Mouse (Mus musculus) kidney, embryonic 14.5 days (tissue): Measurements from ENCODE around the gene Pdxdc1. TPM values are rescaled to one million over a fixed set of nuclear protein-coding genes. Genes with fewer than 3 reads are reported as not detected.
"Not testable (repeated sequence)": the region's sequence is repeated elsewhere in the genome, so short reads cannot be mapped to it uniquely, and the experiment has no call there.

ENCODE experiments used
- ATAC-seq: fragments of 200-750 bp; cut with Nextera tagmentation; 2 replicates; pipeline ENCODE4 v1.8.0; 2017; ENCODE audit warnings: moderate number of reproducible peaks, mild to moderate bottlenecking, moderate TSS enrichment, moderate library complexity; ENCODE audit not compliant: low FRiP score, low TSS enrichment
- H3K27ac ChIP-seq: fragments of 300-500 bp; sonication (generic); 2 replicates; pipeline ENCODE4 v1.5.1; 2014; ENCODE audit warnings: low read depth, mild to moderate bottlenecking, low read length, moderate library complexity, mixed read lengths
- H3K27me3 ChIP-seq: fragments of 300-500 bp; sonication (generic); 2 replicates; pipeline ENCODE4 v1.6.1; 2014; ENCODE audit warnings: mild to moderate bottlenecking, low read length; ENCODE audit not compliant: control insufficient read depth, insufficient read depth
- H3K36me3 ChIP-seq: fragments of 300-500 bp; sonication (generic); 2 replicates; pipeline ENCODE4 v1.6.1; 2014; ENCODE audit warnings: low read length, mixed read lengths; ENCODE audit not compliant: control insufficient read depth, insufficient read depth
- H3K4me1 ChIP-seq: fragments of 300-500 bp; sonication (generic); 2 replicates; pipeline ENCODE4 v1.6.1; 2014; ENCODE audit warnings: low read length, mixed read lengths; ENCODE audit not compliant: control insufficient read depth, insufficient read depth
- H3K4me2 ChIP-seq: fragments of 300-500 bp; sonication (generic); replicated peaks from 2 replicates; pipeline ENCODE4 v1.6.1; 2014; ENCODE audit warnings: low read depth, mild to moderate bottlenecking, low read length
- H3K4me3 ChIP-seq: fragments of 300-500 bp; sonication (generic); 2 replicates; pipeline ENCODE4 v1.5.1; 2014; ENCODE audit warnings: mild to moderate bottlenecking, low read length
- H3K9ac ChIP-seq: fragments of 300-500 bp; sonication (generic); 2 replicates; pipeline ENCODE4 v1.6.1; 2014; ENCODE audit warnings: low read depth, mild to moderate bottlenecking, low read length, moderate library complexity
- H3K9me3 ChIP-seq: fragments of 300-500 bp; sonication (generic); 2 replicates; pipeline ENCODE4 v1.6.1; 2016; ENCODE audit warnings: low read length; ENCODE audit not compliant: control insufficient read depth
- WGBS: fragments of 180-500 bp; shearing (Covaris S2); extraction: QIAGEN DNeasy Blood & Tissue Kit; methylation state at CpG from one replicate; pipeline ENCODE4 v1.1.7; 2014; 5-methylcytosine and 5-hydroxymethylcytosine counted together
- polyA plus RNA-seq: library from polyadenylated mRNA; unstranded; fragments of >200 nt; fragmentation: Nextera tagmentation; extraction: Ambion mirVana; gene quantifications from 2 replicates; pipeline ENCODE4 v1.2.1, GENCODE M21; 2014

Pdxdc1 gene
- polyA plus RNA-seq, 1 experiment from 2014 or later, result 87.5 TPM

DNA sequence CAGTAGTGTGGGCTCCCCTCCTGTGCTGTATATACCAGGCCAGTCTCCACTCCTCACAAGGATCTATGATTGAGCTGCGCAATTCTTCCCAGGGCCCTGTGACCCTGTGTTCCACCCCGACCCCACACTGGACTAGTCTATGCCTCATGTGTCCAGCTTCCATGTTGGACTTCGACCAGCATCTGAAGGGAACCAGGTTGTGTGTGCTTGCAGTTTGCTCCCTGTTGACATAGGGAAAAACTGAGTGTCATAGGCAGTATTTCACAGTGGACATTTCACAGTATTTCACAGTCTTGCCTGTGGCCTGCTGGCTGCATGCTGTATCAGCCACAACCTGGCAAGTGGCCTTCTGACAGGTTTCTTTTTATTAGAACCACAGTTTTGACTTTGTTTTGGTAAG, 89.7 kb downstream of the Pdxdc1 start:
- Histone ChIP-seq H3K36me3 (peaks cover 72% of the 10 kb centered on the region), H3K27me3 (no peaks in the 10 kb centered on the region), H3K9me3 (no peaks in the 10 kb centered on the region), H3K4me1 (no peaks in the 10 kb centered on the region), H3K9ac (no peak overlapping the region), H3K27ac (no peak overlapping the region), H3K4me3 (no peak overlapping the region), H3K4me2 (no peak overlapping the region)
- WGBS, result 93% methylated on average over 3 of the region's 3 CpGs
- ATAC-seq, result no peak

DNA sequence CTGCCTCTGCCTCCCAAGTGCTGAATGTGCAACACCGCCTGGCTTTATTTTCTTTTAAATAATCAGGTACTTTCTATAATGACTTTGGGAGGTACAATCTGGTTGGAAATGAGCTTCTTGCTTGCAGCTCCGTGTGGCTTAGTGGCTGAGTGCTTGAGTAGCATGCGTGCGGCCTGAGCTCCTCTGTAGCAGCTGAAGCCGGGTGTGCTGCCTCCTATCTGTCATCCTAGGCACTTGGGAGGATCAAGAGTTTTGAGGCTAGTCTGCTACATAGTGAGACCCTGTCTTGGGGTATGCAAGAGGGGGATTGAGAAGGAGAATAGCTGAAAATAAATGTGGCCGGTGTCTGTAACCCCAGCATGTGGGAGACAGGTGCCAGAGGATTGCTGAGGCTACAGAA, 90.8 kb downstream of the Pdxdc1 start:
- H3K36me3 ChIP-seq, result peaks cover 81% of the 10 kb centered on the region
- WGBS, result 92% methylated on average over 6 of the region's 6 CpGs
- no peak overlapping the region for H3K4me2 ChIP-seq
- no peak overlapping the region for H3K9ac ChIP-seq
- no peaks in the 10 kb centered on the region for H3K4me1 ChIP-seq
- ATAC-seq, result no peak
- no peak overlapping the region for H3K4me3 ChIP-seq
- H3K9me3 ChIP-seq, result no peaks in the 10 kb centered on the region
- H3K27me3 ChIP-seq, result no peaks in the 10 kb centered on the region
- H3K27ac ChIP-seq, result no peak overlapping the region

DNA sequence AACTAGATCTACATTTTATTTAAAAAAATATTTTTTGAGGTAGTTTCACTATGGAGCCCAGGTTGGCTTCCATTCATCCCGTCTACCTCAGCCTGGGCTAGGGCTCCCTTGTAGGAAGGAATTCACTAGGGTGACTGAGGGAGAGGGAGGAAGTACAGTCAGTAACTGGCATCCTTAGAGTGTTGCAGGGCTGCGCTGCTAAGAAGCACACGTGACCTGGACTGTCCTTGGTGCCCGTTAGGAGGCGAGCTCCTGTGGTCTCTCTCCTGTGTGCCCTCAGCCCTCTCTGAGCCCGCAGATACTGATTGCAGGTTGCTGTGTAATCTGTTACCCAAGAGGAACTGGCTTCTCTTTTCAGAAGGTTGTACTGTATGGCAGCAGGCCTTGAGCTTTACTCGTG, 94.5 kb downstream of the Pdxdc1 start:
- no peak overlapping the region for H3K4me3 ChIP-seq
- H3K27me3 ChIP-seq, result no peaks in the 10 kb centered on the region
- H3K36me3 ChIP-seq, result peaks cover 95% of the 10 kb centered on the region
- 96% methylated on average over 7 of the region's 7 CpGs for WGBS
- no peak overlapping the region for H3K27ac ChIP-seq
- H3K4me1 ChIP-seq, result no peaks in the 10 kb centered on the region
- H3K4me2 ChIP-seq, result no peak overlapping the region
- no peak for ATAC-seq
- H3K9ac ChIP-seq, result no peak overlapping the region; the same call in 1 of the 2 replicates
- H3K9me3 ChIP-seq, result no peaks in the 10 kb centered on the region

DNA sequence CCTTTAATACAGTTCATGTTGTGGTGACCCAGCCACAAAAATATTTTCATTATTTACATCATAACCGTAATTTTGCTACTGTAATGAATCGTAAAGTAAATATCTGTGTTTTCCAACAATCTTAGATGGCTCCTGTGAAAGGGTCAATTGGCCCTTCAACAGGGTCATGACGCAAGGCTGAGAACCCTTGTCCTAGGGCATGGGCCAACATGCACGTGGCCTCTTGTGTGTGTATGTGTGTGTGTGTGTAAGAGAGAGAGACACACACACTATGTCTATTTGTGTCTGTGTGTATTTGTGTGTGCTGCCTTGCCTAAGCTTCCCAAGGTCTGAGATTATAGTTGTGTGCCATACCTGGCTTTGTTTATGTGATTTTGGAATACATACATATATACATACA, 95.3 kb downstream of the Pdxdc1 start:
- Histone ChIP-seq H3K4me3 (no peak overlapping the region), H3K36me3 (peaks cover 92% of the 10 kb centered on the region), H3K4me2 (no peak overlapping the region), H3K9me3 (no peaks in the 10 kb centered on the region), H3K4me1 (no peaks in the 10 kb centered on the region), H3K27me3 (no peaks in the 10 kb centered on the region), H3K27ac (no peak overlapping the region), H3K9ac (no peak overlapping the region)
- ATAC-seq, result no peak
- 93% methylated on average over 4 of the region's 4 CpGs for WGBS

DNA sequence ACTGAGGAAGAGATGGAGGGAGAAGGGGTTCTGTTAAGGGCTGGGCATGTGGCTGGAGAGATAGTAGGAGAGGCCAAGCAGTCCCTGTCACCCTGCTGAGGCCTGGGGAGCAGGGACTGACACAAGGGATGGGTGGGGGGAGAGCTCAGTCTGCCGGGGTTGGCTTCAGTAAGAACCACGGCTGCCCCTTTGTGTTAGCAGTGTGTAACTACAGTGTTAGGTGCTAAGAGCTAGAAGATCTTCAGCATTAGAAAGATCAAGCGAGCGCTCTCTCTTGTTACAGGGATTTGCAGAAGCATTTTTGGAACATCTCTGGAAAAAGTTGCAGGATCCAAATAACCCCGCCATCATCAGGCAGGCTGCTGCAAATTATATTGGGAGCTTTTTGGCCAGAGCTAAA, 98.3 kb downstream of the Pdxdc1 start:
- Histone ChIP-seq H3K9ac (no peak overlapping the region), H3K4me3 (no peak overlapping the region), H3K36me3 (peaks cover 89% of the 10 kb centered on the region), H3K4me2 (no peak overlapping the region), H3K9me3 (no peaks in the 10 kb centered on the region), H3K27ac (no peak overlapping the region), H3K4me1 (no peaks in the 10 kb centered on the region), H3K27me3 (no peaks in the 10 kb centered on the region)
- 82% methylated on average over 5 of the region's 5 CpGs for WGBS
- ATAC-seq, result no peak

DNA sequence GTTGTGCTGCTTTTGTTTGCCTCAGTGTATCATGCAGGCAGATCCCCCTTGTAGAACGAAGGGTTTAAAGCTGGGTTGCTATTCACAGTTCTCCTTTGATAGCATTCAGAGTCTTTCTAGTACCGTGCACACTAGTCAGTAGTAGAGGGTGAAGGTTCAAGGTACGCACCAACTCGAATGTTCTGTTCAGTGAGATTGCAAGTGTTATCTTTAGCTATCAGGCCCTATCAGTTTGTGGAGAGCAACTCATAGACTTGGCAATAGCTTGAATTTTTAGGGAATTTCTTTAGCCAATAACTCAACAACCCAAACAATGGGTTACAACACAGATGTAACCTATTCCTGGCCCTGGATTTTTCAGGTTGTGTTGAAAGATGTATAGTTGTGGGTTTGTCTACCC, 101.7 kb downstream of the Pdxdc1 start:
- no peak overlapping the region for H3K4me2 ChIP-seq
- H3K36me3 ChIP-seq, result peaks cover 87% of the 10 kb centered on the region
- no peak overlapping the region for H3K9ac ChIP-seq
- H3K9me3 ChIP-seq, result no peaks in the 10 kb centered on the region
- H3K4me3 ChIP-seq, result no peak overlapping the region
- H3K4me1 ChIP-seq, result no peaks in the 10 kb centered on the region
- no peaks in the 10 kb centered on the region for H3K27me3 ChIP-seq
- 95% methylated on average over 4 of the region's 4 CpGs for WGBS
- no peak overlapping the region for H3K27ac ChIP-seq
- no peak for ATAC-seq

DNA sequence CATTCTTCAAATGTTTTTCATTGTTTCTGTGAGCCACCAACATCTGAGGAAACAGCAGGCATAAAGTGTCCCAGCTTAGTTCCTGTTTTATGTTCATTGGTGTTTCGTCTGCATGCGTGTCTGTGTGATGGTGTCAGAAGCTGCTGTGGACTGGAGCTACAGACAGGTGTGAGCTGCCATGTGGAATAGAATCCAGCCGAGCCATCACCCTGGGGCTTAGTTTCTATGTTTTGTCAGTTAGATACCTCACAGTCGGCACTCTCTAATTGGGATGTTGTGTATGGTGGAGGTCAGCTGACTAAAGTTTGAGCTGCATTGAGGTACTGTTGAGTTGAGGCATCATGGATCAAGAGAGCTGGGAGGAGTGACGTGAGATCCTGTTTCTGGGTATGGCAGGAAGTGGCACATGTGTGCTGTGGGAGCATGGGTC, 106.2 kb downstream of the Pdxdc1 start:
- no peaks in the 10 kb centered on the region for H3K9me3 ChIP-seq
- no peak overlapping the region for H3K4me2 ChIP-seq
- ATAC-seq, result no peak
- WGBS, result 89% methylated on average over 5 of the region's 5 CpGs
- no peaks in the 10 kb centered on the region for H3K4me1 ChIP-seq
- H3K9ac ChIP-seq, result no peak overlapping the region
- H3K36me3 ChIP-seq, result peaks cover 90% of the 10 kb centered on the region
- no peaks in the 10 kb centered on the region for H3K27me3 ChIP-seq
- H3K4me3 ChIP-seq, result no peak overlapping the region
- H3K27ac ChIP-seq, result no peak overlapping the region

DNA sequence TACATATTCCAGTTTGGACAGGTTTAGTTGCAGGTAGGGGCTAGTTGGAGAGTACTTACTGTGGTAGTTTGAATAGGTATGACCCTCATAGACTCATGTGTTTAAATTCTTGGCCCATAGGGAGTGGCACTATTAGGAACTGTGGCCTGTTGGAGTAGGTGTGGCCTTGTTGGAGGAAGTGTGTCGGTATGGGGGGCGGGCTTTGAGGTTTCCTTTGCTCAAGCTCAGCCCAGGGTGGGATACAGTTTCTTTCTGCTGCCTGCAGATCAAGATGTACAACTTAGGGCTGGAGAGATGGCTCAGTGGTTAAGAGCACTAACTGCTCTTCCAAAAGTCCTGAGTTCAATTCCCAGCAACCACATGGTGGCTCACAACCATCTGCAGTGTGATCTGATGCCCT, 109.5 kb downstream of the Pdxdc1 start:
- WGBS, result 82% methylated on average over 2 of the region's 2 CpGs
- not testable (repeated sequence) for H3K9ac ChIP-seq, ATAC-seq, H3K9me3 ChIP-seq, H3K4me1 ChIP-seq, H3K27ac ChIP-seq, H3K4me3 ChIP-seq, H3K4me2 ChIP-seq, H3K27me3 ChIP-seq
- H3K36me3 ChIP-seq, result peaks cover 88% of the 10 kb centered on the region

DNA sequence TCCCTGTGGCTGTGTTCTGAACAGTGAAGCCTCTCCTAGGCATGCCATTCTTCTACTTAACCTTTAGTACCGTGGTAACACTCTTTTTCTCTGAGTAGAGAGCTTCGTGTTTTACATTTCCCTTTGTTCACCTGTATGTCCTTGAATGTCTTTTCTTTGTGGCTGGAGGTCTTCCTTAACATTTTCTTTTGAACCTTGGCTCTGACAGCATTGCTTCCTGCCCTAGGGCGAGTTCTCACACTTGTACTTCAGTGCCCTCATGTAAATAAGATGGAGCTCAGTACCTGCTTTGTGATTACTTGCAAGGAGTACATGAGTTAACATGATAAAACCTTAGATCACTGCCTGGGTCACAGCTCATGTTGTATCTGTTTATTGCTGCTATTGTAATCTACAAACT, 117.0 kb downstream of the Pdxdc1 start:
- H3K4me1 ChIP-seq, result peaks cover 12% of the 10 kb centered on the region; the same call in 1 of the 2 replicates
- H3K36me3 ChIP-seq, result peaks cover 69% of the 10 kb centered on the region
- no peak for ATAC-seq
- H3K4me2 ChIP-seq, result no peak overlapping the region
- no peak overlapping the region for H3K9ac ChIP-seq
- H3K27ac ChIP-seq, result no peak overlapping the region
- WGBS, result 86% methylated on average over 3 of the region's 3 CpGs
- no peak overlapping the region for H3K4me3 ChIP-seq
- H3K9me3 ChIP-seq, result no peaks in the 10 kb centered on the region
- no peaks in the 10 kb centered on the region for H3K27me3 ChIP-seq
